9 mouse cellular contexts compared by ENCODE assay signal in the genomic region with DNA sequence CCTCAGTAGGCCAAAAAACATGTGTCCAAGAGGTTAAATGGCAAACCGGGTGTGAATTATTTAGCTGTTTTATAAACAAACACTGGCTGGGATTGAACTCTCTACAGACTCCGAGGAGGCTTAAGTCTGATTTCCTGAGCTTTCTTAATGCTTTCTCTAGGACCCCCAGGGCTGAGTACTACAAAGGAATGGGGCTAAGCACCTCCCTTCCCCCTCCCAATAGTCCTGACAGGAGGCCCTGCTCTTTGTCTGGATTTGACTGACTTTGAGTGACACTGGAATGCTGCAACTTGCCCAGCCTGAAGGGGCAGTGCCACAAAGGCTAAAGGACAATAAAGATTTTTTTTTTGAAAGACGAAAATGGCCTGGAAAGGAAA.
A peak's percentile ranks its signal among the peaks of the same experiment; 100 is the strongest.
DNase-seq lines count a peak whose midpoint lies in the region; ATAC-seq and TF ChIP-seq lines count a peak whose summit lies in the region.
"Had no signal": no experiment of that assay in that cellular context is flagged by ENCODE, and none has a peak within 500 bp of the region (broad histone marks: within the 10 kb centered on the region; RNA-seq: fewer than 3 reads in every experiment).

No protein-coding gene starts in this region.

- peaks cover 14% of the 10 kb centered on the region for H3K4me1 ChIP-seq in kidney, embryonic 15.5 days
- no peaks in the 10 kb centered on the region for H3K4me1 ChIP-seq in kidney, adult 2 months (ENCODE audit: control insufficient read depth, insufficient read depth, low read length)
- peaks cover 15% of the 10 kb centered on the region for H3K4me1 ChIP-seq in embryonic facial prominence, embryonic 14.5 days (ENCODE audit: control insufficient read depth, insufficient read depth, low read length)
- H3K4me1 ChIP-seq in hindbrain, embryonic 12.5 days: peaks cover 10% of the 10 kb centered on the region
- peaks cover 9% of the 10 kb centered on the region for H3K4me1 ChIP-seq in midbrain, embryonic 15.5 days

- H3K4me3 ChIP-seq in kidney, embryonic 15.5 days (replicated peaks): no peak overlapping the region
- H3K4me3 ChIP-seq in kidney, adult 2 months (ENCODE audit: insufficient read depth, low read depth, low read length): no peak overlapping the region
- H3K4me3 ChIP-seq in embryonic facial prominence, embryonic 14.5 days (ENCODE audit: low read depth, low read length): no peak overlapping the region
- H3K4me3 ChIP-seq in hindbrain, embryonic 12.5 days: no peak overlapping the region
- no peak overlapping the region for H3K4me3 ChIP-seq in midbrain, embryonic 15.5 days

- H3K9ac ChIP-seq in kidney, embryonic 15.5 days: no peak overlapping the region
- H3K9ac ChIP-seq in embryonic facial prominence, embryonic 14.5 days (ENCODE audit: low read depth, low read length): no peak overlapping the region
- no peak overlapping the region for H3K9ac ChIP-seq in hindbrain, embryonic 12.5 days
- no peak overlapping the region for H3K9ac ChIP-seq in midbrain, embryonic 15.5 days

- no peaks in the 10 kb centered on the region for H3K27me3 ChIP-seq in kidney, embryonic 15.5 days
- no peaks in the 10 kb centered on the region for H3K27me3 ChIP-seq in kidney, adult 2 months (replicated peaks; ENCODE audit: control insufficient read depth, insufficient read depth, low read length)
- no peaks in the 10 kb centered on the region for H3K27me3 ChIP-seq in embryonic facial prominence, embryonic 14.5 days (replicated peaks; ENCODE audit: control insufficient read depth, insufficient read depth, low read length)
- no peaks in the 10 kb centered on the region for H3K27me3 ChIP-seq in hindbrain, embryonic 12.5 days
- H3K27me3 ChIP-seq in midbrain, embryonic 15.5 days (replicated peaks): no peaks in the 10 kb centered on the region
- H3K27me3 ChIP-seq: CH12.LX had no signal

- no peak for TF ChIP-seq CTCF in kidney, adult 2 months (conservative IDR thresholded peaks at IDR 0.05; ENCODE audit: insufficient read depth, insufficient read length, low read depth, low read length)

- ATAC-seq in kidney, embryonic 15.5 days (replicated peaks; ENCODE audit: low FRiP score): no peak
- ATAC-seq in embryonic facial prominence, embryonic 14.5 days (ENCODE audit: low read depth): no peak
- ATAC-seq in hindbrain, embryonic 12.5 days (ENCODE audit: low FRiP score): peak; percentile 65
- ATAC-seq in midbrain, embryonic 15.5 days (replicated peaks): peak; percentile 76; the same call in 1 of the 2 replicates
- no peak; the same call in 1 of the 2 replicates for ATAC-seq in megakaryocyte progenitor cell, adult 5-6 weeks (replicated peaks; ENCODE audit: poor library complexity)

- DNase-seq in kidney, adult 2 months: no peak
- peak; percentile 73 for DNase-seq in embryonic facial prominence, embryonic 14.5 days (ENCODE audit: low spot score)
- no peak for DNase-seq in testis, postnatal 14 days (ENCODE audit: low spot score)
- DNase-seq in B cell, adult 2 months: no peak

- H3K9me3 ChIP-seq in kidney, embryonic 15.5 days (replicated peaks): no peaks in the 10 kb centered on the region
- H3K9me3 ChIP-seq in embryonic facial prominence, embryonic 14.5 days (ENCODE audit: control insufficient read depth, low read length): no peaks in the 10 kb centered on the region
- no peaks in the 10 kb centered on the region for H3K9me3 ChIP-seq in hindbrain, embryonic 12.5 days (replicated peaks)
- H3K9me3 ChIP-seq in midbrain, embryonic 15.5 days: no peaks in the 10 kb centered on the region

- H3K4me2 ChIP-seq in kidney, embryonic 15.5 days: no peak overlapping the region
- no peak overlapping the region for H3K4me2 ChIP-seq in embryonic facial prominence, embryonic 14.5 days (ENCODE audit: low read depth, low read length)
- peak overlapping the region; percentile 14 for H3K4me2 ChIP-seq in hindbrain, embryonic 12.5 days (replicated peaks)
- no peak overlapping the region for H3K4me2 ChIP-seq in midbrain, embryonic 15.5 days

- peak overlapping the region; percentile 47; the same call in 1 of the 2 replicates for H3K27ac ChIP-seq in kidney, embryonic 15.5 days
- H3K27ac ChIP-seq in kidney, adult 2 months (ENCODE audit: insufficient read depth, low read depth, low read length): no peak overlapping the region
- 0 out of 2 replicates have a peak overlapping the region, but pooled peaks have one; percentile 39 for H3K27ac ChIP-seq in embryonic facial prominence, embryonic 14.5 days (replicated peaks; ENCODE audit: low read depth, low read length)
- H3K27ac ChIP-seq in hindbrain, embryonic 12.5 days: peak overlapping the region; percentile 31; the same call in 1 of the 2 replicates
- peak overlapping the region; percentile 18; the same call in 1 of the 2 replicates for H3K27ac ChIP-seq in midbrain, embryonic 15.5 days

- no peak for TF ChIP-seq POLR2A in kidney, adult 2 months (IDR thresholded peaks at IDR 0.05; ENCODE audit: low read depth, low read length)

- WGBS in kidney, embryonic 15.5 days: 12% methylated on average over 3 of the region's 3 CpGs
- WGBS in kidney, adult 2 months: 23% methylated on average over 3 of the region's 3 CpGs
- WGBS in embryonic facial prominence, embryonic 14.5 days: 11% methylated on average over 3 of the region's 3 CpGs
- 0% methylated on average over 3 of the region's 3 CpGs for WGBS in hindbrain, embryonic 12.5 days
- WGBS in midbrain, embryonic 15.5 days: 5% methylated on average over 3 of the region's 3 CpGs

- H3K36me3 ChIP-seq in kidney, embryonic 15.5 days: no peaks in the 10 kb centered on the region
- H3K36me3 ChIP-seq in kidney, adult 2 months (ENCODE audit: control insufficient read depth, insufficient read depth, low read length): no peaks in the 10 kb centered on the region
- H3K36me3 ChIP-seq in embryonic facial prominence, embryonic 14.5 days (ENCODE audit: control insufficient read depth, insufficient read depth, low read length): no peaks in the 10 kb centered on the region
- H3K36me3 ChIP-seq in hindbrain, embryonic 12.5 days: no peaks in the 10 kb centered on the region
- no peaks in the 10 kb centered on the region for H3K36me3 ChIP-seq in midbrain, embryonic 15.5 days (replicated peaks)

Comparison
In these comparisons a context has a peak if more than half of its experiments do, and no peak if none do; other contexts are left out.
1. ATAC-seq: peak in hindbrain, embryonic 12.5 days (single experiment) and midbrain, embryonic 15.5 days (single experiment); none in kidney, embryonic 15.5 days (single experiment), embryonic facial prominence, embryonic 14.5 days (single experiment) and megakaryocyte progenitor cell, adult 5-6 weeks (single experiment).